Mouse (Mus musculus) left cerebral cortex, postnatal 14 days (tissue): ENCODE data around the gene Pisd. TPM values are rescaled to one million over a fixed set of nuclear protein-coding genes. Genes with fewer than 3 reads are reported as not detected.
"Not testable (repeated sequence)": the region's sequence is repeated elsewhere in the genome, so short reads cannot be mapped to it uniquely, and the experiment has no call there.

Experiments used
- DNase-seq, 2 experiments: peaks; one replicate each; pipeline ENCODE4 v3.0.0; 2021 to 2022; ENCODE audit warnings: low spot score in 2 of 2, mixed read lengths in 1 of 2
- intact Hi-C: fragments of 180-260 bp; cut with DNase I; formaldehyde crosslinking; loops from one replicate; pipeline ENCODE4 v1.15.1; 2025
- long read RNA-seq, 2 experiments: library from polyadenylated mRNA; stranded (forward); transcript quantifications; one replicate each; pipeline ENCODE4 v2.0.0; 2021
- total RNA-seq, 2 experiments: library from RNA; stranded (reverse); gene quantifications; 2 replicates each; pipeline ENCODE4 v1.2.3; 2021

Gene Pisd
- total RNA-seq: 10 to 100 TPM; 53.4 to 63.7 TPM
- long read RNA-seq, experiment 1, transcript Pisd-207 (7 exons, 2,084 nt): minor isoform, 13 of 241 reads
- long read RNA-seq, experiment 1, transcript Pisd-201 (8 exons, 2,183 nt): major isoform, 106 of 241 reads
- long read RNA-seq, experiment 1, partial matches to known transcripts: 14 of 241 reads
- long read RNA-seq, experiment 1, other reads (novel, unspliced or antisense): 105 of 241 reads
- long read RNA-seq, experiment 2, transcript Pisd-201 (8 exons, 2,183 nt): major isoform, 76 of 216 reads
- long read RNA-seq, experiment 2, partial matches to known transcripts: 22 of 216 reads
- long read RNA-seq, experiment 2, other reads (novel, unspliced or antisense): 113 of 216 reads

- intact Hi-C loops: no loop called here
These were observed at the start of gene Pisd for GRCm38 (mm10) chr5:32785313-32785915. Pisd (minus strand) TSS chr5:32785646.

GRCm38 (mm10) chr5:32834497-32834896 is 49.1 kb upstream of the Pisd start:
- DNase-seq: no peak
- intact Hi-C loops: no loop called here

More at GRCm38 (mm10) chr5:32785313-32785915, at the start of gene Pisd:
- DNase-seq: peak; percentile 96 to 97

- intact Hi-C loops: no loop called here
These were observed 44.6 kb upstream of the Pisd start for GRCm38 (mm10) chr5:32830054-32830453.

GRCm38 (mm10) chr5:32828766-32829165 is 43.3 kb upstream of the Pisd start:
- intact Hi-C loops, DNase-seq: not testable (repeated sequence)

More at GRCm38 (mm10) chr5:32830054-32830453, 44.6 kb upstream of the Pisd start:
- DNase-seq: no peak

GRCm38 (mm10) chr5:32827009-32827408 is 41.6 kb upstream of the Pisd start, which contains the start of gene Gm20671:
Gm20671 (minus strand) TSS chr5:32827109.
- DNase-seq: no peak
- intact Hi-C loops: no loop called here

- intact Hi-C loops: no loop called here
- DNase-seq: peak in 1 of 2 experiments; percentile 19
These were observed 35.0 kb upstream of the Pisd start for GRCm38 (mm10) chr5:32820471-32820870.

GRCm38 (mm10) chr5:32815396-32815795 is 29.9 kb upstream of the Pisd start:
- DNase-seq: no peak
- intact Hi-C loops: no loop called here

- DNase-seq, intact Hi-C loops: not testable (repeated sequence)
These were observed 1.0 kb upstream of the Pisd start for GRCm38 (mm10) chr5:32786454-32786853.

GRCm38 (mm10) chr5:32784726-32785125 is 720 bp downstream of the Pisd start:
- no peak for DNase-seq
- intact Hi-C loops: no loop called here

- no peak for DNase-seq
- intact Hi-C loops: no loop called here
These were observed 3.9 kb downstream of the Pisd start for GRCm38 (mm10) chr5:32781596-32781995.

GRCm38 (mm10) chr5:32778168-32778567 is 7.3 kb downstream of the Pisd start:
- no peak for DNase-seq

GRCm38 (mm10) chr5:32772361-32772760 is 13.1 kb downstream of the Pisd start:
- DNase-seq: no peak
- intact Hi-C loops: no loop called here

More at GRCm38 (mm10) chr5:32778168-32778567, 7.3 kb downstream of the Pisd start:
- intact Hi-C loops: no loop called here

- no peak for DNase-seq
- intact Hi-C loops: no loop called here
These were observed 17.6 kb downstream of the Pisd start for GRCm38 (mm10) chr5:32767636-32768373.

- intact Hi-C loops: no loop called here
- DNase-seq: no peak
These were observed 18.4 kb downstream of the Pisd start for GRCm38 (mm10) chr5:32767004-32767403.

GRCm38 (mm10) chr5:32761566-32762140 is 23.8 kb downstream of the Pisd start:
- intact Hi-C loops: no loop called here
- no peak for DNase-seq

- intact Hi-C loops: no loop called here
- DNase-seq: no peak
These were observed 24.7 kb downstream of the Pisd start for GRCm38 (mm10) chr5:32760787-32761186.

- DNase-seq, intact Hi-C loops: not testable (repeated sequence)
These were observed 25.1 kb downstream of the Pisd start for GRCm38 (mm10) chr5:32760352-32760751.

- intact Hi-C loops: no loop called here
- no peak for DNase-seq
These were observed 25.8 kb downstream of the Pisd start for GRCm38 (mm10) chr5:32759662-32760061.

- intact Hi-C loops: no loop called here
These were observed 29.3 kb downstream of the Pisd start for GRCm38 (mm10) chr5:32756141-32756540.

GRCm38 (mm10) chr5:32751736-32752135 is 33.7 kb downstream of the Pisd start:
- intact Hi-C loops: no loop called here
- DNase-seq: peak in 1 of 2 experiments; percentile 22

More at GRCm38 (mm10) chr5:32756141-32756540, 29.3 kb downstream of the Pisd start:
- no peak for DNase-seq
